Mouse (Mus musculus) hindbrain, embryonic 10.5 days (tissue): ENCODE measurements around the gene Ybx2. TPM values are rescaled to one million over a fixed set of nuclear protein-coding genes. Genes with fewer than 3 reads are reported as not detected.

Experiments
- DNase-seq: peaks from one replicate; pipeline ENCODE4 v3.0.0-alpha.2; 2017; ENCODE audit warnings: low spot score
- H3K27ac ChIP-seq: fragments of 300-500 bp; sonication (generic); 2 replicates; pipeline ENCODE4 v1.5.1; 2016; ENCODE audit warnings: mild to moderate bottlenecking, moderate library complexity
- H3K27me3 ChIP-seq: fragments of 300-500 bp; sonication (generic); 2 replicates; pipeline ENCODE4 v1.6.1; 2016; ENCODE audit warnings: mild to moderate bottlenecking; ENCODE audit not compliant: poor library complexity, insufficient read depth, severe bottlenecking
- H3K36me3 ChIP-seq: fragments of 300-500 bp; sonication (generic); 2 replicates; pipeline ENCODE4 v1.6.1; 2016; ENCODE audit warnings: mild to moderate bottlenecking, moderate library complexity
- H3K4me1 ChIP-seq: fragments of 300-500 bp; sonication (generic); replicated peaks from 2 replicates; pipeline ENCODE4 v1.6.1; 2016; ENCODE audit warnings: mild to moderate bottlenecking
- H3K4me3 ChIP-seq: fragments of 300-500 bp; sonication (generic); 2 replicates; pipeline ENCODE4 v1.5.1; 2016; ENCODE audit warnings: mild to moderate bottlenecking, moderate library complexity
- H3K9me3 ChIP-seq: fragments of 300-500 bp; sonication (generic); 2 replicates; pipeline ENCODE4 v1.6.1; 2016; ENCODE audit warnings: mild to moderate bottlenecking, moderate library complexity
- WGBS: fragments of 180-500 bp; shearing (Covaris S2); methylation state at CpG from one replicate; pipeline ENCODE4 v1.1.7; 2016; 5-methylcytosine and 5-hydroxymethylcytosine counted together
- polyA plus RNA-seq: library from polyadenylated mRNA; unstranded; fragments of >200 nt; fragmentation: Nextera tagmentation; extraction: Ambion mirVana; gene quantifications from 2 replicates; pipeline ENCODE4 v1.2.1, GENCODE M21; 2016

Gene Ybx2
- polyA plus RNA-seq, 1 experiment from 2014 or later = 2.9 TPM

GRCm38 (mm10) chr11:69980196-69981140 lies 44.9 kb downstream of the Ybx2 start:
- no peaks in the 10 kb centered on the region for H3K9me3 ChIP-seq
- under 1% methylated on average over 50 of the region's 60 CpGs for WGBS
- peak overlapping the region; percentile 99 for H3K27ac ChIP-seq
- H3K36me3 ChIP-seq = peaks cover 61% of the 10 kb centered on the region
- H3K4me1 ChIP-seq = peaks cover 34% of the 10 kb centered on the region
- H3K4me3 ChIP-seq = peak overlapping the region; percentile 99
- DNase-seq = peak; percentile 99
- no peaks in the 10 kb centered on the region for H3K27me3 ChIP-seq

GRCm38 (mm10) chr11:69981141-69981762 lies 45.7 kb downstream of the Ybx2 start, which contains the start of gene Ctdnep1:
Gene Ctdnep1 (plus strand): TSS chr11:69981156.
- H3K36me3 ChIP-seq = peaks cover 60% of the 10 kb centered on the region
- H3K27me3 ChIP-seq = no peaks in the 10 kb centered on the region
- no peaks in the 10 kb centered on the region for H3K9me3 ChIP-seq
- peak within 1 kb of the TSS; percentile 99 for H3K4me3 ChIP-seq
- no peak for DNase-seq
- H3K27ac ChIP-seq = peak within 1 kb of the TSS; percentile 99
- WGBS = under 1% methylated on average over 36 of the region's 43 CpGs
- peaks cover 34% of the 10 kb centered on the region for H3K4me1 ChIP-seq

- WGBS = 65% methylated on average over 8 of the region's 8 CpGs
- Histone ChIP-seq H3K36me3 (peaks cover 60% of the 10 kb centered on the region), H3K27me3 (no peaks in the 10 kb centered on the region), H3K9me3 (no peaks in the 10 kb centered on the region), H3K4me1 (peaks cover 34% of the 10 kb centered on the region), H3K27ac (peak within 1 kb of the TSS; percentile 99), H3K4me3 (peak within 1 kb of the TSS; percentile 99)
- DNase-seq = no peak
Measured at GRCm38 (mm10) chr11:69982225-69982624, 46.6 kb downstream of the Ybx2 start, which contains the start of gene Elp5. Gene Elp5 (minus strand): TSS chr11:69982517.

- H3K4me1 ChIP-seq = peaks cover 34% of the 10 kb centered on the region
- no peak overlapping the region for H3K27ac ChIP-seq
- H3K36me3 ChIP-seq = peaks cover 60% of the 10 kb centered on the region
- no peaks in the 10 kb centered on the region for H3K9me3 ChIP-seq
- 49% methylated on average over 5 of the region's 5 CpGs for WGBS
- no peaks in the 10 kb centered on the region for H3K27me3 ChIP-seq
- no peak for DNase-seq
- H3K4me3 ChIP-seq = peak overlapping the region; percentile 99
Measured at GRCm38 (mm10) chr11:69982877-69983276, 47.3 kb downstream of the Ybx2 start.

- DNase-seq = no peak
- Histone ChIP-seq H3K9me3 (no peaks in the 10 kb centered on the region), H3K27ac (no peak overlapping the region), H3K4me3 (peak overlapping the region; percentile 99; the same call in 1 of the 2 replicates), H3K36me3 (peaks cover 60% of the 10 kb centered on the region), H3K4me1 (peaks cover 34% of the 10 kb centered on the region), H3K27me3 (no peaks in the 10 kb centered on the region)
- WGBS = 93% methylated on average over 4 of the region's 4 CpGs
Measured at GRCm38 (mm10) chr11:69983377-69983776, 47.8 kb downstream of the Ybx2 start.

GRCm38 (mm10) chr11:69984431-69984830 lies 48.8 kb downstream of the Ybx2 start:
- DNase-seq = no peak
- Histone ChIP-seq H3K9me3 (no peaks in the 10 kb centered on the region), H3K27me3 (no peaks in the 10 kb centered on the region), H3K4me1 (peaks cover 27% of the 10 kb centered on the region), H3K4me3 (no peak overlapping the region), H3K36me3 (peaks cover 65% of the 10 kb centered on the region), H3K27ac (no peak overlapping the region)
- WGBS = 93% methylated on average over 8 of the region's 8 CpGs

- Histone ChIP-seq H3K27ac (0 out of 2 replicates have a peak overlapping the region, but pooled peaks have one; percentile 43), H3K4me1 (peaks cover 31% of the 10 kb centered on the region), H3K4me3 (peak overlapping the region; percentile 23; the same call in 1 of the 2 replicates), H3K9me3 (no peaks in the 10 kb centered on the region), H3K36me3 (peaks cover 73% of the 10 kb centered on the region), H3K27me3 (no peaks in the 10 kb centered on the region)
- no peak for DNase-seq
- 94% methylated on average over 8 of the region's 8 CpGs for WGBS
Measured at GRCm38 (mm10) chr11:69989949-69990348, 54.4 kb downstream of the Ybx2 start.

Other genes starting within 250 kb of the Ybx2 start
- 2.2 and 2.3 TPM in 2 replicates for gene Tnfsf12, start 239.9 kb upstream of the Ybx2 start, polyA plus RNA-seq
- 0.82 and 0.85 TPM in 2 replicates for gene Tnfsfm13, start 239.7 kb upstream of the Ybx2 start, polyA plus RNA-seq
- 31.1 and 37.9 TPM in 2 replicates for gene Polr2a, start 177.2 kb upstream of the Ybx2 start, polyA plus RNA-seq
- 0.50 TPM in 1 of 2 replicates, not detected in the other for gene Slc35g3, start 173.8 kb upstream of the Ybx2 start, polyA plus RNA-seq
- 0.80 and 1.2 TPM in 2 replicates for gene Zbtb4, start 169.9 kb upstream of the Ybx2 start, polyA plus RNA-seq
- 1.6 and 2.2 TPM in 2 replicates for gene Chrnb1, start 139.9 kb upstream of the Ybx2 start, polyA plus RNA-seq
- gene Fgf11, start 133.9 kb upstream of the Ybx2 start, polyA plus RNA-seq = 0.76 and 1.8 TPM in 2 replicates
- gene Tmem102, start 130.2 kb upstream of the Ybx2 start, polyA plus RNA-seq = 1.3 and 1.5 TPM in 2 replicates
- not detected in 2 replicates for gene Gm39566, start 120.5 kb upstream of the Ybx2 start, polyA plus RNA-seq
- not detected in 2 replicates for gene Spem2, start 117.3 kb upstream of the Ybx2 start, polyA plus RNA-seq
- gene Spem1, start 113.6 kb upstream of the Ybx2 start, polyA plus RNA-seq = 0.34 TPM in 1 of 2 replicates, not detected in the other
- gene Nlgn2, start 98.0 kb upstream of the Ybx2 start, polyA plus RNA-seq = 5.8 and 9.1 TPM in 2 replicates
- 312 and 362 TPM in 2 replicates for gene Tmem256, start 97.3 kb upstream of the Ybx2 start, polyA plus RNA-seq
- 85.3 and 88.7 TPM in 2 replicates for gene Plscr3, start 89.4 kb upstream of the Ybx2 start, polyA plus RNA-seq
- 0.77 and 1.7 TPM in 2 replicates for gene Tnk1, start 77.1 kb upstream of the Ybx2 start, polyA plus RNA-seq
- gene Tmem95, start 57.8 kb upstream of the Ybx2 start, polyA plus RNA-seq = not detected in 2 replicates
- 5.2 and 6.8 TPM in 2 replicates for gene Kctd11, start 54.4 kb upstream of the Ybx2 start, polyA plus RNA-seq
- 1.2 and 1.4 TPM in 2 replicates for gene Acap1, start 40.3 kb upstream of the Ybx2 start, polyA plus RNA-seq
- gene 2810408A11Rik, start 34.8 kb upstream of the Ybx2 start, polyA plus RNA-seq = 11.4 and 15.2 TPM in 2 replicates
- 12.5 and 13.4 TPM in 2 replicates for gene Neurl4, start 34.7 kb upstream of the Ybx2 start, polyA plus RNA-seq
- 96.8 and 105 TPM in 2 replicates for gene Gps2, start 21.9 kb upstream of the Ybx2 start, polyA plus RNA-seq
- gene Eif5a, start 13.8 kb upstream of the Ybx2 start, polyA plus RNA-seq = 2,350 and 2,667 TPM in 2 replicates
- 11.0 and 13.0 TPM in 2 replicates for gene Slc2a4, start 12.4 kb downstream of the Ybx2 start, polyA plus RNA-seq
- 14.6 and 37.6 TPM in 2 replicates for gene Cldn7, start 29.0 kb downstream of the Ybx2 start, polyA plus RNA-seq
- gene Ctdnep1, start 45.4 kb downstream of the Ybx2 start, polyA plus RNA-seq = 22.6 and 25.7 TPM in 2 replicates
- gene Elp5, start 46.7 kb downstream of the Ybx2 start, polyA plus RNA-seq = 156 and 167 TPM in 2 replicates
- gene Gabarap, start 55.3 kb downstream of the Ybx2 start, polyA plus RNA-seq = 421 and 580 TPM in 2 replicates
- gene Phf23, start 60.0 kb downstream of the Ybx2 start, polyA plus RNA-seq = 93.7 and 98.1 TPM in 2 replicates
- 50.3 and 51.8 TPM in 2 replicates for gene Dvl2, start 64.8 kb downstream of the Ybx2 start, polyA plus RNA-seq
- 44.9 and 51.7 TPM in 2 replicates for gene Acadvl, start 79.6 kb downstream of the Ybx2 start, polyA plus RNA-seq
- gene Dlg4, start 81.1 kb downstream of the Ybx2 start, polyA plus RNA-seq = 16.4 and 19.9 TPM in 2 replicates
- gene Asgr1, start 118.3 kb downstream of the Ybx2 start, polyA plus RNA-seq = 0.68 and 1.3 TPM in 2 replicates
- gene Asgr2, start 156.8 kb downstream of the Ybx2 start, polyA plus RNA-seq = 0.51 TPM in 1 of 2 replicates, not detected in the other
- not detected in 2 replicates for gene Mgl2, start 194.5 kb downstream of the Ybx2 start, polyA plus RNA-seq
- 0.35 and 0.81 TPM in 2 replicates for gene Clec10a, start 220.4 kb downstream of the Ybx2 start, polyA plus RNA-seq